Mouse (Mus musculus) MEL (cell line): Measurements from ENCODE around the gene Tcirg1. TPM values are rescaled to one million over a fixed set of nuclear protein-coding genes. Genes with fewer than 3 reads are reported as not detected.

Source experiments
- DNase-seq: peaks from one replicate; pipeline ENCODE4 v3.0.0; 2011; ENCODE audit warnings: low read depth, low spot score
- H3K27ac ChIP-seq: 2 replicates; pipeline ENCODE4 v1.5.1; 2012; ENCODE audit warnings: low read depth, mild to moderate bottlenecking, control low read depth, low read length, moderate library complexity; ENCODE audit not compliant: control insufficient read depth
- H3K27me3 ChIP-seq, 2 experiments: fragments of 150-350 bp in 1 of 2; sonication (generic) in 1 of 2; 2 replicates each; pipeline ENCODE4 v1.6.1; 2012; ENCODE audit warnings: low read length in 2 of 2, mild to moderate bottlenecking in 2 of 2, improper control_type of control experiment in 1 of 2, moderate library complexity in 1 of 2; ENCODE audit not compliant: insufficient read depth in 2 of 2, control insufficient read depth in 1 of 2
- H3K36me3 ChIP-seq, 2 experiments: 2 replicates each; pipeline ENCODE4 v1.6.1; 2012 to 2014; ENCODE audit warnings: low read length in 2 of 2, improper control_type of control experiment in 1 of 2, inconsistent platforms in 1 of 2, mild to moderate bottlenecking in 1 of 2; ENCODE audit not compliant: insufficient read depth in 2 of 2, control insufficient read depth in 1 of 2
- H3K4me1 ChIP-seq, 2 experiments: fragments of 150-350 bp in 1 of 2; sonication (generic) in 1 of 2; 2 replicates each; pipeline ENCODE4 v1.6.1; 2012; ENCODE audit warnings: low read length in 2 of 2, improper control_type of control experiment in 1 of 2, mild to moderate bottlenecking in 1 of 2; ENCODE audit not compliant: insufficient read depth in 2 of 2, control insufficient read depth in 1 of 2
- H3K4me3 ChIP-seq, 2 experiments: fragments of 150-350 bp in 1 of 2; sonication (generic) in 1 of 2; 2 replicates each; pipeline ENCODE4 v1.5.1; 2012; ENCODE audit warnings: low read depth in 2 of 2, low read length in 2 of 2, mild to moderate bottlenecking in 2 of 2, moderate library complexity in 2 of 2, control low read depth in 1 of 2, improper control_type of control experiment in 1 of 2; ENCODE audit not compliant: control insufficient read depth in 1 of 2, insufficient read depth in 1 of 2
- H3K79me2 ChIP-seq: 2 replicates; pipeline ENCODE4 v1.6.1; 2012; ENCODE audit warnings: mild to moderate bottlenecking, low read length, moderate library complexity; ENCODE audit not compliant: control insufficient read depth, poor library complexity, insufficient read depth
- H3K9ac ChIP-seq: 2 replicates; pipeline ENCODE4 v1.6.1; 2012; ENCODE audit warnings: low read depth, mild to moderate bottlenecking, control low read depth, low read length, moderate library complexity; ENCODE audit not compliant: control insufficient read depth, poor library complexity, severe bottlenecking
- H3K9me3 ChIP-seq: fragments of 150-350 bp; sonication (generic); replicated peaks from 2 replicates; pipeline ENCODE4 v1.6.1; 2012; ENCODE audit warnings: mild to moderate bottlenecking, low read length, improper control_type of control experiment, moderate library complexity; ENCODE audit not compliant: insufficient read depth
- CHD1 ChIP-seq: IDR thresholded peaks from 2 replicates; pipeline ENCODE4 v1.6.1; 2012; ENCODE audit warnings: low read depth, mild to moderate bottlenecking, inconsistent platforms, low read length, improper control_type of control experiment
- CHD2 ChIP-seq: IDR thresholded peaks from 2 replicates; pipeline ENCODE4 v1.6.1; 2011; ENCODE audit warnings: low read length, improper control_type of control experiment
- CTCF ChIP-seq, 3 experiments: IDR thresholded peaks in 2 of 3; conservative IDR thresholded peaks in 1 of 3; 2 replicates each; pipeline ENCODE4 v1.5.1; 2011 to 2012; ENCODE audit warnings: low read length in 3 of 3, low read depth in 2 of 3, mild to moderate bottlenecking in 2 of 3, improper control_type of control experiment in 1 of 3, inconsistent platforms in 1 of 3, mixed read lengths in 1 of 3, moderate library complexity in 1 of 3; ENCODE audit not compliant: control insufficient read depth in 1 of 3, insufficient read depth in 1 of 3, poor library complexity in 1 of 3, severe bottlenecking in 1 of 3
- E2F4 ChIP-seq: IDR thresholded peaks from 2 replicates; pipeline ENCODE4 v1.6.1; 2011; ENCODE audit warnings: low read depth, low read length, improper control_type of control experiment, borderline replicate concordance
- GATA1 ChIP-seq: IDR thresholded peaks from 2 replicates; pipeline ENCODE4 v1.6.1; 2011; ENCODE audit warnings: low read depth, low read length, improper control_type of control experiment
- HCFC1 ChIP-seq: IDR thresholded peaks from 2 replicates; pipeline ENCODE4 v1.6.1; 2012; ENCODE audit warnings: low read depth, mild to moderate bottlenecking, inconsistent platforms, low read length, improper control_type of control experiment, moderate library complexity
- MAX ChIP-seq: IDR thresholded peaks from 2 replicates; pipeline ENCODE4 v1.6.1; 2011; ENCODE audit warnings: low read length, improper control_type of control experiment
- MAZ ChIP-seq: IDR thresholded peaks from 2 replicates; pipeline ENCODE4 v1.6.1; 2012; ENCODE audit warnings: low read depth, mild to moderate bottlenecking, inconsistent platforms, low read length, improper control_type of control experiment
- MXI1 ChIP-seq: IDR thresholded peaks from 2 replicates; pipeline ENCODE4 v1.6.1; 2011; ENCODE audit warnings: mild to moderate bottlenecking, low read depth, low read length, improper control_type of control experiment
- MYB ChIP-seq: IDR thresholded peaks from 2 replicates; pipeline ENCODE4 v1.6.1; 2011; ENCODE audit warnings: mild to moderate bottlenecking, low read depth, low read length, improper control_type of control experiment
- NELFE ChIP-seq: IDR thresholded peaks from 2 replicates; pipeline ENCODE4 v1.6.1; 2011; ENCODE audit warnings: low read depth, low read length, improper control_type of control experiment
- NRF1 ChIP-seq: IDR thresholded peaks from 2 replicates; pipeline ENCODE4 v1.6.1; 2014; ENCODE audit warnings: low read depth, mild to moderate bottlenecking, inconsistent platforms, low read length, improper control_type of control experiment, moderate library complexity; ENCODE audit not compliant: poor library complexity, insufficient read depth, severe bottlenecking
- POLR2A ChIP-seq, 2 experiments: IDR thresholded peaks; 2 replicates each; pipeline ENCODE4 v1.6.1; 2011 to 2012; ENCODE audit warnings: low read length in 2 of 2, mild to moderate bottlenecking in 2 of 2, control low read depth in 1 of 2, improper control_type of control experiment in 1 of 2, low read depth in 1 of 2, moderate library complexity in 1 of 2; ENCODE audit not compliant: control insufficient read depth in 1 of 2, insufficient read depth in 1 of 2, poor library complexity in 1 of 2
- POLR2AphosphoS2 ChIP-seq: IDR thresholded peaks from 2 replicates; pipeline ENCODE4 v1.6.1; 2011; ENCODE audit warnings: low read length, improper control_type of control experiment
- RCOR1 ChIP-seq: IDR thresholded peaks from 2 replicates; pipeline ENCODE4 v1.6.1; 2012; ENCODE audit warnings: low read depth, mild to moderate bottlenecking, inconsistent platforms, low read length, improper control_type of control experiment
- SMC3 ChIP-seq: IDR thresholded peaks from 2 replicates; pipeline ENCODE4 v1.6.1; 2011; ENCODE audit warnings: low read depth, low read length, improper control_type of control experiment
- TAL1 ChIP-seq: IDR thresholded peaks from 2 replicates; pipeline ENCODE4 v1.6.1; 2012; ENCODE audit warnings: mild to moderate bottlenecking, inconsistent platforms, low read length, moderate library complexity, mixed read lengths
- TBP ChIP-seq: IDR thresholded peaks from 2 replicates; pipeline ENCODE4 v1.8.0; 2011; ENCODE audit warnings: low read depth, low read length, improper control_type of control experiment
- TCF12 ChIP-seq: IDR thresholded peaks from 2 replicates; pipeline ENCODE4 v1.6.1; 2014; ENCODE audit warnings: low read depth, mild to moderate bottlenecking, inconsistent platforms, low read length, improper control_type of control experiment, moderate library complexity
- UBTF ChIP-seq: IDR thresholded peaks from 2 replicates; pipeline ENCODE4 v1.6.1; 2012; ENCODE audit warnings: low read depth, mild to moderate bottlenecking, inconsistent platforms, low read length, improper control_type of control experiment, moderate library complexity, borderline replicate concordance; ENCODE audit not compliant: insufficient read depth
- USF1 ChIP-seq: IDR thresholded peaks from 2 replicates; pipeline ENCODE4 v1.6.1; 2014; ENCODE audit warnings: low read depth, mild to moderate bottlenecking, inconsistent platforms, low read length, improper control_type of control experiment, moderate library complexity
- USF2 ChIP-seq, 2 experiments: IDR thresholded peaks; 2 replicates each; pipeline ENCODE4 v1.6.1; 2011 to 2012; ENCODE audit warnings: improper control_type of control experiment in 2 of 2, low read length in 2 of 2, borderline replicate concordance in 1 of 2, inconsistent platforms in 1 of 2, low read depth in 1 of 2, mild to moderate bottlenecking in 1 of 2; ENCODE audit not compliant: insufficient read depth in 1 of 2
- ZC3H11A ChIP-seq: IDR thresholded peaks from 2 replicates; pipeline ENCODE4 v1.6.1; 2012; ENCODE audit warnings: low read depth, mild to moderate bottlenecking, inconsistent platforms, low read length, improper control_type of control experiment
- ZKSCAN1 ChIP-seq: IDR thresholded peaks from 2 replicates; pipeline ENCODE4 v1.6.1; 2012; ENCODE audit warnings: low read depth, mild to moderate bottlenecking, inconsistent platforms, low read length, improper control_type of control experiment, moderate library complexity
- ZMIZ1 ChIP-seq: IDR thresholded peaks from 2 replicates; pipeline ENCODE4 v1.6.1; 2012; ENCODE audit warnings: low read depth, mild to moderate bottlenecking, inconsistent platforms, low read length, improper control_type of control experiment, moderate library complexity
- polyA plus RNA-seq, 2 experiments: library from polyadenylated mRNA; stranded (reverse) in 1 of 2; unstranded in 1 of 2; fragments of >175 nt in 1 of 2; fragments of >200 nt in 1 of 2; gene quantifications; 2 replicates each; pipeline versions ENCODE4 v1.2.1 to v1.2.4; 2012; ENCODE audit warnings: low replicate concordance in 2 of 2, low read depth in 1 of 2; ENCODE audit not compliant: insufficient read length in 2 of 2, insufficient read depth in 1 of 2, missing spikeins in 1 of 2
- total RNA-seq: library from RNA; depleted of rRNA; stranded (reverse); fragments of 300-350 nt; gene quantifications from 2 replicates; pipeline ENCODE4 v1.2.3, GENCODE M21; 2012

Tcirg1 gene
- total and polyA plus RNA-seq, 3 experiments: 21.4 to 32.6 TPM; not detected in 1

DNA sequence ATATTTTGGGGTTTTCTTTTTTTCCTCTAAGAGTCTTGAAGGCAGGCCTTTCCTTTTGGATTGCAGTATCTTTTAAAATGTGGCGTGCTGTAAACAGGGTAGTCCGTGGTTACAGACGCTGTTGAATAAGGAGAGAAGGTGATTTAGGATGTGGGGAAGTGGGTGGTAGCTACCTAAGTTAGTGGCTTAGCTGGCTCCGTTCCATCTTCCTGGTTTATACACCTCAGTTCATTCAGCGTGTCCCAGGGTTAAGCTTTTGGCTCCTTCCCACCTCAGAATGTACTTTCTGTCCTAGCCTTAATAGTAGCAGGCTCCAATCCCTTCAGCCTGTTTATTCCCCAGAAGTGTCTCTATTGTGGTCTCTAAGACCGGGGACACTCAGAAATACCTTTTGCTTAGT lies 51.8 kb downstream of the Tcirg1 start:
- TF ChIP-seq SMC3: no peak
- TF ChIP-seq MYB: no peak
- TF ChIP-seq NELFE: no peak
- TF ChIP-seq CHD1: no peak
- TF ChIP-seq E2F4: no peak
- no peak for TF ChIP-seq ZC3H11A
- TF ChIP-seq HCFC1: no peak
- no peak for TF ChIP-seq POLR2A (IDR thresholded peaks at IDR 0.05; ENCODE audit: control insufficient read depth in 1 of 2, insufficient read depth in 1 of 2, low read depth in 1 of 2, low read length in 2 of 2, poor library complexity in 1 of 2)
- TF ChIP-seq TBP: no peak
- TF ChIP-seq TAL1: no peak
- TF ChIP-seq POLR2AphosphoS2: no peak
- no peak for TF ChIP-seq CTCF (IDR thresholded peaks at IDR 0.05 in 2 of 3, conservative IDR thresholded peaks at IDR 0.05 in 1 of 3; ENCODE audit: control insufficient read depth in 1 of 3, insufficient read depth in 1 of 3, low read depth in 2 of 3, low read length in 3 of 3, poor library complexity in 1 of 3, severe bottlenecking in 1 of 3)
- TF ChIP-seq TCF12: no peak
- TF ChIP-seq USF1: no peak
- no peak for TF ChIP-seq ZMIZ1
- TF ChIP-seq MXI1: no peak
- Histone ChIP-seq H3K9ac (no peak overlapping the region), H3K79me2 (peaks cover 27% of the 10 kb centered on the region), H3K27me3 (no peaks in the 10 kb centered on the region), H3K4me3 (no peak overlapping the region), H3K36me3 (peaks cover 0 to 11% of the 10 kb centered on the region in 2 experiments; a peak in 2 of 4 replicates), H3K9me3 (no peaks in the 10 kb centered on the region), H3K27ac (no peak overlapping the region), H3K4me1 (peaks cover 0 to 4% of the 10 kb centered on the region in 2 experiments; a peak in 1 of 4 replicates)
- DNase-seq: no peak

DNA sequence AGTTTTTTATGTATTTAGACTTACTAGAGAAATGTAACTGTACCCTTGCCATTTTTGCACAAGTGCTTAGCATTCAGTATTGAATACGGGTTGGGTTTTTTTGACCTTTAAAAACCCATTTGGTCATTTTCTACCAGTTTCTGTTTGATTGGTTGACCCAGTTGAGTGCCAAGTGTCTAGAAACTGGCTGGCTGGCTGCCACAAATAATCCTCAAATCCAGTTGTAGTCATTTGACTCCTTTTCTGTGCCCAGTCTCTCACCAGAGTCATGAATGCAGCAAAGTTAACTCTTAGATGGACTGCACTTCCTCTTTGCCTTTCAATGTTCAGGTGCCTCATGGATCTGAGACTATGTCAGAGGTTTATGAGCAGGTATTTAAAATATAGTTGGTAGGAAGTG lies 53.0 kb downstream of the Tcirg1 start:
- DNase-seq: peak; percentile 27
- TF ChIP-seq RCOR1: no peak
- no peak for TF ChIP-seq ZC3H11A
- TF ChIP-seq ZKSCAN1: no peak
- no peak for TF ChIP-seq TBP
- TF ChIP-seq TCF12: no peak
- no peak for TF ChIP-seq GATA1
- TF ChIP-seq UBTF: no peak
- no peak for TF ChIP-seq NRF1
- no peak for TF ChIP-seq USF2 (IDR thresholded peaks at IDR 0.05; ENCODE audit: borderline replicate concordance in 1 of 2, insufficient read depth in 1 of 2, low read depth in 1 of 2, low read length in 2 of 2)
- TF ChIP-seq MAZ: no peak
- TF ChIP-seq MYB: no peak
- no peak for TF ChIP-seq CHD2
- TF ChIP-seq ZMIZ1: no peak
- no peak for TF ChIP-seq MAX
- no peaks in the 10 kb centered on the region for H3K27me3 ChIP-seq
- H3K27ac ChIP-seq: no peak overlapping the region
- no peaks in the 10 kb centered on the region for H3K9me3 ChIP-seq
- peaks cover 0 to 4% of the 10 kb centered on the region in 2 experiments; a peak in 1 of 4 replicates for H3K4me1 ChIP-seq
- no peak overlapping the region for H3K4me3 ChIP-seq
- peaks cover 25% of the 10 kb centered on the region for H3K79me2 ChIP-seq
- peaks cover 0 to 11% of the 10 kb centered on the region in 2 experiments; a peak in 2 of 4 replicates for H3K36me3 ChIP-seq
- H3K9ac ChIP-seq: no peak overlapping the region
